Mouse (Mus musculus): ENCODE results near the gene Lum. TPM values are rescaled to one million over a fixed set of nuclear protein-coding genes. Genes with fewer than 3 reads are reported as not detected.

Gene Lum
- total RNA-seq (2023), result not detected

DNA sequence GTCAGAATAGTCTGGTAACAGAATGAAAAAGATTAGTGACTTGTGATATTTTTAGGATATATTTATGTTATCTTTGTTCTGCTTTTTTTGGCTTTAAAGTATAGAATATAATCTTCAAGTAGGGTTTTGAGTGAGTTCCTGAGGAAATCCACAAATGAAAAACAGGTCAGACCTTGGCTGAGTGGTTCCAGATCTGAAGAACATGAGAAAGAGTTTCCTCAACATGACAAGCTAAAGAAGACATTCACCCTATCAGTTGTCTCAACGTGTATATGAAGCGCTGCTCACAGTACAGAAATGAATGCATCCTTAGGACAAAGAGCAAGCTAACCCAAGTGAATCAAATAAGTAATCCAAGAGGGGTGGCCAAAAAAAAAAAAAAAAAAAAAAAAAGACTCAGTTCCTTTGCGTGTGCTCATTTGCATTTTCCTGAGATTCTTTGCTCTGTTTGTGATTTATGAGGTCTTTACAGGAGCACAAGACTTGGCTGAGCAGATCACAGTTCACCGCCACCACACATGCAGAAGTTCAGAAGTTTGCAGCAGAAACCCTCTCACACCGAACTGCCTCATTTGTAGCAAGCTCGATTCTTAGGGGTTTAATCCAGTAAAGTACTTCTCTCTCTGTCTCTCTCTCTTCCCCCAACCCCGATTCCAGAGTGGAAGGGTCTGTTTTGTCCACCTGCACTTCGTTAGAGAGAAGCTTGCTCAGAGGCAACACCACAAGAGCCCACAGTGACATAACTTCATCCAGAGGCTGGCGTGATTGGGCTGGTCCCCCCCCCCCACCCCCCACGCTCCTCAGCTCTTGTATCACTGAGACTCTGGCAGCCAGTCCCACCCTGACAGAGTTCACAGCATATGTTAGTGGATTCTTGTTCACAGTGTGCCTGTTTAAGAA, at the start of gene Lum:
Gene Lum, plus strand, starts transcription at position 172 of the 900 bp plus-strand sequence.

DNA sequence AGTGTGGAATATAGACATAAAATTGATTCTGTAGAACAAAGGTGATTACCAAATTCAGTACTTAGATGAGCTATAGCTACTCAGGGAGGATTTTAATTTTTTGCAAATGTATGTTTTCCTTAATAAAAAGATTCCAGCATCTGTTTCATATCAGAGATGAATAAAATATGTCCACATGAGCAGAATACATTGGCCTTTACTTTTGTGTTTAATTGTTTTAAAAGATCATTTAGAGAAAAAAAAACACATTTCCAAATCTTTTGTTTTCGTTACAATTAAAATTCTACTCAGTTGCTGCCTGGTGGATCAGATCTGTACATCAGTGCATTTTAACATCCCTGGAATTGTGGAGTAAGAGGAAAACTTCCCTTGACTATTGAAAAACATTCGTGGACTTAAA, 41.7 kb downstream of the Lum start, which contains the start of gene Kera:
Gene Kera, plus strand, starts transcription at position 301 of the 400 bp plus-strand sequence.

Other genes starting within 250 kb of the Lum start
- not detected for gene Dcn, start 85.5 kb upstream of the Lum start, total RNA-seq (2023)
- gene Kera, start 41.8 kb downstream of the Lum start, total RNA-seq (2023), result not detected
- gene Epyc, start 78.9 kb downstream of the Lum start, total RNA-seq (2023), result not detected
- gene Ccer1, start 127.9 kb downstream of the Lum start, total RNA-seq (2023), result not detected
- not detected for gene C030005K15Rik, start 161.6 kb downstream of the Lum start, total RNA-seq (2023)

Measured in B cell, adult 67 days (primary cell).